Mouse (Mus musculus): Measurements from ENCODE around the gene Sh3bgrl2.

DNA sequence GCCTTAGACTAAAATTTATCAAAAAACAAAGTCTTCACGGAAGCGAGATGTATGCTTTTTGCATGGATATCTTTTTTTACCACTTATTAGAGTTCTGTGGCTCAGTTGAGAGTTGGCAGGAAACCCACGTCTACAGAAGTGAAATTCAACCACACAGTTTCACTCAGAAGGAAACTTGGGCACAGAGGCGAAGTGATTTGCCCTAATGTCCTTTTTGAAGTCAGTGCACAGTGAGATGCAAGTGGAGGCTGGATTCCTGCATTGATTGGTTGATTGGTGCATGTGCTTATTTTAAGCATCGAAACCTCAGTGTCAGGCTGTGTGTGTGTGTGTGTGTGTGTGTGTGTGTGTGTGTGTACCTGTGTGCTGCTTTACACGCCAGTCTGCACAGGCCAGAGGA, 3.5 kb downstream of the Sh3bgrl2 start:
- TF ChIP-seq CTCF (IDR thresholded peaks at IDR 0.05; ENCODE audit: control insufficient read depth, insufficient read depth, insufficient read length) (no peak), USF1 (IDR thresholded peaks at IDR 0.05; ENCODE audit: low read depth) (no peak), CEBPB (IDR thresholded peaks at IDR 0.05; ENCODE audit: low read depth) (no peak), MYOG (IDR thresholded peaks at IDR 0.05; ENCODE audit: control insufficient read depth, extremely low read depth, insufficient read length) (no peak), MAX (IDR thresholded peaks at IDR 0.05) (no peak), FOSL1 (IDR thresholded peaks at IDR 0.05; ENCODE audit: insufficient read depth, low read length, poor library complexity, severe bottlenecking) (no peak), MYOD1 (IDR thresholded peaks at IDR 0.05; ENCODE audit: control insufficient read depth, insufficient read length, low read depth) (no peak)
